Mouse (Mus musculus) ES-CJ7 (cell line): ENCODE measurements around the gene Cmtr2.

Source experiments
- DNase-seq: peaks from one replicate; pipeline ENCODE4 v3.0.0; 2011; ENCODE audit warnings: low read depth, low spot score

Cmtr2 gene

DNA sequence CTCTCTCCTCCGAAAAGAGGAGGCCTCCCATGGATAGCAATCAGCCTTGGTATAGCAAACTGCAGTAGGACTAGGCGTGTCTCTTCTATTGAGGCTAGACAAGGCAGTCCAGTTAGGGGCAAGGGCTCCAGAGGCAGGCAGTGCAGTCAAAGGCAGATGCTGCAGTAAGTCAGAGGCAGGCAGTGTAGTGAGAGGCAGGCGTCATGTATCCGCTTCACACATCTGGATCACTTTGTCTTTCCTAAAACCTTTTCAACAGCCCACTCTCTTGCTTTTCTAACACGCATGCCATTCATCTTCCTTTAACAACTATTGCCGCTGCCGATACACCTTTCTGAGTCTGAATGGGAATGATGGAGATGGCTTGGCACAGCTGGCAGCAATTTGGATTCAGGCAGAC is at the start of gene Cmtr2:
TSS of gene Cmtr2 (plus strand) at position 301 of the 400 bp plus-strand sequence.
- DNase-seq = no peak

DNA sequence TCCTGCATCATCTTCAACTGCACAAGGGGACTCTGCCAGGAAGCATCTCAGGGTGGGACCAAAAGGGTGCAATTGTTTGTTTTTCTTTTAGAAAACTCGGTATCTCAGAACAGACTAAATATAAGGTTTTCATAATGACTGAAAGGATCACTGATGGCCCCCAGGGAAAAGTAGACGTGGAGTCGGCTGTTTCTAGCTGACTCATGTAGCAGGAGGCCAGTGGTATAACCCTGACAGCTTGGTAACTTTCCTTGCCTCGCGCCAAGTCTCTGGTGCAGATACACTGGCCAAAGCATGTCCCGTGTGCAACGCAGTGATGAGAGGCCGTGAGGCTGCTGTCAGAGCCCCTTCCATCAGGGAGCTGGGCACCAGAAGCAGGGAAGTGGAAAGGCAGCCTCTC is 49.2 kb upstream of the Cmtr2 start:
- no peak for DNase-seq

DNA sequence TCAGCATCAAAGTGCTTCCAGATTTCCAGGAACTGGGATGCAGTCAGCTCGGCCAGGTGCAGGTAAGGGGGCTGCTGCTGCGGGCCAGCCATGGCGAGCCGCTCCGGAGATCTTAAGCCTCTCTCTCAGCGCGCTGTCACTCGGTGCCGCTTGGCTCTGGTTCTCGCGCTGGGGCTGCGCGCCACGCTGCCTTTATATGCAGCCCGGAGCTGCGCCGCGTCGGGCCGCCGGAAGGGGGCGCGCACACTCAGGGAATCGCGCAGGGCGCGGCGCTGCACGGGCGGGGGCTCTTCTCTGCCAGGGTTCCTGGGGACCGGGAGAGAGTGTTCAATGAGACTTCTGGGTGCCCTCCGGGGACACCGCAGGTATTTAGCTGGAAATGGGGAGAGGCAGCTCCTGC is 47.4 kb upstream of the Cmtr2 start, which contains the start of gene Calb2:
TSS of gene Calb2 (minus strand) at position 165 of the 400 bp plus-strand sequence.
- peak; percentile 83 for DNase-seq

DNA sequence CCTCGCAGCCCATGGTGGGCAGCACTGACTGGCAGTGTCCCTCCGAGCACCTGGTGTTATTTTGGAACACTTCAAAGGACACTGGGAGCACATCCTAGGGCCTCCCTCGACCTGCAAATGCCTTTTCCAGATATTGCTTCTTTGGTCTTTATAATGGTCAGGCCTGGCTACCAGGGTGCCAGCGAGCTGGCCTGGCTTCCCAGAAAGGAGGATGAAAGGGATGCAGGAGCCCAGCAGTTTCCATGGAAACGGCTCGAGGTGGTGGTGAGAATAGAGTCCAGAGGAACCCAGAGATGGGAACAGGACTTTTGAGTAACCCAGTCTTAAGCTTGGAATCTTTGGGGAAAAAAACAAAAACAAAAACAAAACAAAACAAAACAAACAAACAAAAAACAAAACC is 43.3 kb upstream of the Cmtr2 start:
- DNase-seq = no peak

DNA sequence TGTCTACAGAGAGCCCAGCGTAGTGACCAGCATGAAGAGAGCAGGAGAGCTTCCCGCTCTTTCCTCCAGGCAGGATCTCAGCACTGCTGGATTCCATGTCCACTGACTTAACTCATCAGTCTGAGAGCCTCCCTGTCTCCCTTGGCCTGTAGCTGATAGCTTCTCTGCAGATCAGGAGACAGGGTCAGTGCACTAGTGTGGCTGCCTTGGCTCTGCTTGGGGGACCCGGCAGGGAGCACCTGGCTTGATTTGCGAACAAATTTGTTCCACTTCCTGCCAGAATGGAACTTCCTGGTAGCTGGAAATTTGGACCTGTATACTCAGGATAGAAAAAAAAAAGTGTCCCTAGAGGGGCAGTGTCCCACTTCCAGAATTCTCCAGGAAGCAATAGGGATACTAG is 40.6 kb upstream of the Cmtr2 start:
- DNase-seq = no peak

DNA sequence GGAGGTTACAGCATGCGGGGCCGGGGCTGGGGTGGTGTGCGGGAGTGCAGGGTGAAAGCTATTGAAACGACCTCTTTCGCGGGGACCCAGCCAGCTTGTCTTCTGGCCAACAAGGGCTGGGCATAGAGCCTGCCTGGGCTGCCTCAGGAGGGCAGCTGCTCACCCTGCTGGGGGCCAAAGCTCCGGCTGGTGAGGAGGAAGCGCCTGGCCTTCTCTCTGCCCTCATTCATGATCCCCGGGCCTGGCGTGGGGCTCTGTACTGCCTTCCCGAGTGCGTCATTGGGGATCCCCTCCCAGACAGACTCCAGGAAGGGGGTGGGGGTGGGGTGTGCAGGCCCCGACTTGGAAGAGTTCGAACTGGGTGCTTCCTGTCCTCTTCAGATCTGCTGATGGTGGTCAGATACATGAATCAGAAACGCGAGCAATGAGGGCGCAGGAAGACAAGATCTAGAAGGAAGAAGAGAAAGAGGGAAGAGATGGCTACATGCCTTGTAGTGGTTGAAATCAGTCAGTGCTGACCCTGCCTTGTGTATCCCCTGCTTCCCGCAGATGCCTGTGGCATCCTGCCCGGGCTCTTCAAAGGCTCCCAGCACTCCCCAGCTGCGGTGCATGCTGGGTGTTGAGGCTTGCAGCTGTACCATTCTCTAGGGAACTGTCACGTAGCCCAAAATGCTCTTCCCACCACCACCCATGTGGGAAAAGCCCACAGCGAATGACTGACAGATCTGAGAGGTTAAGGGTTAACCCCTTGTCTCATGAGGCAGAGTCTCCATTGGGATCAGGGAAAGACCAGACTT is 37.9 kb upstream of the Cmtr2 start:
- no peak for DNase-seq

DNA sequence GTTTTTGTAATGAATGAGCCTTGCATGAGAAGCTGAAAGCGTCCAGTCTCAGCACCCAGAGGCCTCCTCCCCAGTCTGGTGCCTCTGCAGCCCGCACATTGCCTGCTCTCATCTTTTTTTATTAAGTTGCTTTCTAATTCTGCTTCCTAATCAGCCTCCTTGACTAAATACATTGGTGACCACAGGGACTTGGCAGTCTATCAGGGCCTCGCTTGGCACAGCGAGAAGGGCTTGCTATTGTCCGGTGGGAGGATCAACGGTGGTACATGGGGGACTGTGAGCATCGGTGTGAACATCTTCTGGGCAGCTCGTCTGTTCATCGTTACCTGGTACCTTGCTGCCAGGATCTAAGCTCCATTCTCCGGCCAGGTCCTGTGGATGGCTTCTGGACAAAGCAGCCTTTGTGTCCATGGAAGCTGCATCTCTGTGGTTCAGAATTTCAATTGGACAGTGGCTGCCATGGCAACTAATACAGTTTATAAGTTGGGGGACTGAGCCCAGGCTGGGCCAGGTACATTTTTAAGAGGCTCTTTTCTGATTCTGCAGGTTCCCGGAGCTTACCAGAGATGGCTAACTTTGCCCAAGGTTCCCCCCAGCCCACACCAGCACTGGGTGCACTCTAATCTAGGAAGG is 32.6 kb upstream of the Cmtr2 start:
- DNase-seq = no peak

DNA sequence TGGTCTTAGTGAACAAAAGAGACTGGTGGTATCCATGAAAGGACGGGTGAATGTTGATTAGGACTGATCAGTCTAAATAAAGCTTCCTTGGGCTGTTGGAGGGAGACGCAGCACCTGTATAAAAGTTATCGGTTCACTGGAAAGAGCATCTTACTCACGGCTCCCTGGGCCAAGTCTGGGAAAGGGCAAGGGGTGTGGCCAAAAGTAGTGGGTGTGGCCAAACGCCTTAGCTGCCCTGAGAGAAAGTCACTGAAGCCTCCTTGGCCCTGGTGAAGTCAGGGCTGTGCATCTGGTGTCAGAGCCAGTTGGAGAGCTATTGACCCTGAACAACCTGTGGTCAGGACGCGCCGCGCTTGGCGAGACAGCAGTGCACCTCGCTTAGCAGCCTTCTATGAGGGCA is 31.7 kb upstream of the Cmtr2 start:
- peak; percentile 45 for DNase-seq

DNA sequence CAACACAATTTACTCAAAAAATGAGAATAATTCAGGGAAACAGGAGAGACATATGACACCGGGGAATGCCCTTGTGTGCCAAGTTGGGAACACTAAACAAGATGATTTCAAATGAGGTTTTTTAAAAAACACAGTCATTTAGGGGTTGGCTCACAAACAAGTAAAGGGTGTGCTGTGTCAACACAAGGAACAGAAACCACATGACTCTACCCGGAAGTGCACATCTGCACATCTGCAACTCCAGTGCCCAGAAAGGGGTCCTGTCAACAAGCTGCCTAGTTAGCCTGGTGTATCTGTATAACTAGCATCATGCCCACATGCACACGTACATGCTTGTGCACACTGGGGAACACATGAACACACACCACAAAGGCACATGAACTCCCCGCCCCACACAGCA is 29.9 kb upstream of the Cmtr2 start:
- no peak for DNase-seq

DNA sequence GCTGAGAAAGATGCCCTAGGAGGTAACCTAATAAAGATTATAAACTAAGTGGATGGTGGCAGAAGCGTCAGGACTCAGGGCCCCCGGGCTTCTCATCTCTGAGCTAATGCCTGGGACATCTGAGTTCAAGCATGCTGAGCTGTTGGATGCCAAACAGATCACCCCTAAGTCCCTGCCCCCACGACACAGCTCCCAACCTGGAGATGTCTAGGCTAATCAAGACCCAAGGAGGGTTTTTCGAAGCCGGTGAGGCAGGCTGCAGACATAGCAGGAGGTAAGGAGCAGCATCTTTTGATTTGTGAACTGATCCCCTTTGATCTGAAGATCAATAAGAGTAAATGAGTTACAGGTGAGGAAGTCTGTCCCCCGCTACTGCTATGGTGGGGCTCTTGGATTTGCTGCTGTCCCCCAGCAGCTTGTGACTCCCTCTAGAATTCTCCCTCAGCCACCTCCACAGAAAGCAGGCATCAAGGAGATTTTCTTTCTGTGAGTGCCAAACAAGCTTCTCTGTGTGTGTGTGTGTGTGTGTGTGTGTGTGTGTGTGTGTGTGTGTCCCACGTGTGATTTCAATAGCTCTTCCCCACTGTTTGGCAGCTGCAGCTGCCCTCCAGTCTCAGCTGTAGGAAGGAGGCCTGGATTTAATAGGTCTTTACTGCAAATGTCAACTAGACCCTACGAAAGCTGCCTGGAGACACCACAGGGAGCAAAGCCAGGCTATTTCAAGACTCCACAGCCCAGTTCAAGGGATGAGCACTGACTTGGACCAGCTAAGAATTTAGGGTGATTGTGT is 26.3 kb upstream of the Cmtr2 start:
- DNase-seq = no peak

DNA sequence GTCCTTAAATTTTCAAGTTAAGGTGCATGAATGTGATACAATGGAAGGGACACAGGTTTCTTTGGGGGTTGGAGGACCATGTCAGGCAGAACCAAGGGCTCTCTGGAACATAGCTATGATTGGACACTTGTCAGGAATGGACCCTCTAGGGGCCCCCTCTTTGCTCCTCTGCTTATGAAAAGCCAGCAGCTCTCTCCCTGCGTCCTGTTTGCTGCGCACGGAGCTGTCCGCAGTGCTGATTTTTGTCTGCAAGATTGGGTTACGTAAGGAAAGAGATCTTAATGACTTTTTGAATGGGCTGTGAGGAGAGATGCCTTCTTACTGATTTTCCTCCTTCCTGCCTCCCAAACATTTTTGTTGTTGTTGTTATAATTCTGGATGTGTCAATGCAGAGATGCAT is 18.8 kb upstream of the Cmtr2 start:
- peak; percentile 78 for DNase-seq

DNA sequence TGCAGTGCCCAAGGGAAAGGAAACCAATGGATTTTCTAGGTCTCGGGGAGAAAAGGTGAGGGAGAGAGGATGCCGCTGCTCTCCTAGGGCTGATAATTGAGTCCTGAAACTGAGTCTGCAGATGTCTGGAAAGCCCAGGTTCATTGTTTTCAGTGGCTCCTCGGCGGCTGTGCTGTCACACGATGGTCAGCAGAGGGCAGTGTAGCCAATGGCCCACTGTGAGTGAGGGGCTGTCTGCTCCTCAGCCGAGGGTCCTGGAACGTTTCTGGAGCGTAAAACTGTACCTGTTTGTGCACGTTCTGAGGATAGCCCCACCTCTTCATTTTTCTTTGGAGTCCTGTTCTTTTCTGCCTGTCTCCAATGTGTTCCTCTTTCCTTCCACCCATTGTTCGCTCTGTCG is 13.7 kb upstream of the Cmtr2 start:
- DNase-seq = peak; percentile 47

DNA sequence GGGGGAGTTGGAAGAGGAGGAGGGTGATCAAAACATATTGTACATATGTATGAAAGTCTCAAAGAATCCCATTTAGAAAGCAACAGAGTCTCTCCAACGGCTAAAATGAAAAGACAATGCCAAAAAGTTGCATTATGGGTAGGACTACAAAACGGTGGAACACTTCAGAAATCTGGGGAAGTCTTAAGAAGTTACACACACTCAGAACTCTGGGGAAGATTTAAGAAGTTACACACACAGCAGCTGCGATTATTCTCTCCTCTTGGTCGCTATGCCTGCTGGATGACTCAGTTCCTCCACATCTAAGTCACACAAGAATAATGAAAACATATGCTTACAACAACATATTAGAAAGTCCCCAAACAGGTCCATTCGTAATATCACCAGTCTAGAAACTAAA is 788 bp downstream of the Cmtr2 start:
- no peak for DNase-seq

DNA sequence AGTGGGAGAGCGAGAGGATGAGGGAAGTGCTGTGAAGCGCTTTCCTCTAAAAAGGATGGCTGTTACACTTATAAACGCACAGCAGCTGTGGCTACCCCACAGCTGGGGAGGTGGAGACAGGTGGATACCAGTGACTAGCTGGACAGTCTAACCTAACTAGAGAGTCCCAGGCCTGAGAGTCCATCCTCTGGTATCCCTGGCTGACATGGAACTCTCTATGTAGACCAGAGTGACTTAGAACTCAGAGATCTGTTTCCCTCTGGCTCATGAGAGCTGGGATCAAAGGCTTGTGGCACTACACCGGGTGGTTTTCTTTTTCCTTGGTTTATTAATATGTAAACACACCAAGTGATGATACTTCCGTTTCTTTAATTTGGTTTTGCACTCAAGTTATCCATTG is 1.7 kb downstream of the Cmtr2 start:
- DNase-seq = no peak

DNA sequence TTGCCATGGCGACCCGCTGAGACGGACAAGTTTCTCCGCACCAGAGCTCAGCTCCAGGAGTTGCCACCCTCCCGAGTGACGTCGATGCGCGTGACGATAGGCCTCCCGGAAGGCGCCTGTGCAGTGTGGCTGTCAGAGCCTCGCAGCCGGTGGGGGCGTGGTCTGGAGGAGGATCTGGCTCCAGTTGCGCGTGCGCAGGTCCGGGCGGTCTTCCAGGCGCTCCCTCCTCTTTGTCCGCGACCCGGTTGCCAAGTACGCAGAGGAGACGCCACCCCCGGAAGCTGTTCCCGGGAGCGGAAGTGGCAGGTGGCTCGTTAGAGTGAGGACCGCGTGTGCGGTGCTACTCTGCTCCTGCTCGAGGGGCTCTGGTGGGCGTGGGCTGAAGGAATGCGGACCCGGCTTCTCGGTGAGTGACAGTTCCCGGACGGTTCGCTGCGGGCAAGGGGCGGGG is 2.2 kb downstream of the Cmtr2 start:
- DNase-seq = peak; percentile 100

DNA sequence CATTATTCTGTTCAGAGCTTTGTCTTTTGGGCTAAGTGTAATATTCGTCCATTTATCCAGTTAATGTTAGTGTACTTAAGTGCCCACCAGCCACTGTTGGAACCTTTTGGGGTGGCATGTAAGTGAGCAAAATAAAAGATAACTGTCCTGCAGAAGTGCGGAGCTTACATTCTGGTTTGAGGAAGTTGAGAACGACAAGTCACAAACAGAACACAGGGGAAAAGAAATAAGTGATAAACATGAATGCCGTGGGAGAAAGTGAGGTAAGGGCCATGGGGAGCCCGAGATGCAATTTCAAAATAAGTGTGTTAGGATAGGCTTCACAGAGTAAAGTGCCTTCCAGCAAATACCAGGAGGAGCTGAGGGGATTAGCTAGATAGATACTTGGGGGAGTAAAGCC is 3.0 kb downstream of the Cmtr2 start:
- no peak for DNase-seq

DNA sequence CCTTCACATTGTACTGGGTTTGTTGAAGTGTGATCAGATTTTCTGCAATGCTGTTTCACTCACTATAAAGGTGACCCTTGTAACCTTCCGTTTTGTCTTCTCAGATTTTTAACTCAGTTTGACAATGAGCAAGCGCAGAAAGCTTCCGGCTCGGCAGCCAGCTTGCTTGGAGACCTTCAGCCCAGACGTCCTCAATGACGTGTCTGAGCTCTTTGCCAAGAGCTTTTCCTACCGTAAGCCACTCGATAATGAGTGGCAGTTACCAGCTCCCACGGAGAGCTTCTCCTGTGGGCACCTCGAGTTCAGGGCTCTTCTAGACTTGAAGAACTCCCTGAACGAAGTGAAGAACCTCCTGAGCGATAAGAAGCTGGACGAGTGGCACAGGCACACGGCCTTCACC is 5.5 kb downstream of the Cmtr2 start:
- DNase-seq = no peak

DNA sequence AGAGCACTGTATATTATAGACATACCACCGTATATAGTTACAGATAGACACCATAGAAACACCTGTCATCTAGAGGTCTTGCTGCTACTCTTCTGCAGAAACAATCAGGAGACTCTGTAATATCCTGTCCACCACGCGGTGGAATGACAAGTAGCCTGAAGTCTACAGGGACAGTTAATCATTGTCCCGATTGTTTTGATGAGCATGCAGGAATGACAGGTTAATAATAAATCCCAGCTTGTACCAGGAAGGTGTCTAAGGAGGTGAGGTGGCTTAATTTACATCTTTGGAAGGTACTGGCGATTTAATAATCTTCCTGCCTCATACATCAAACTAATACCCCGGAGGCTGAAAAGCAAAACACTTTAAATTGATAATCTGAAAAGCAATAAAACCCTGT is 15.3 kb downstream of the Cmtr2 start:
- no peak for DNase-seq

DNA sequence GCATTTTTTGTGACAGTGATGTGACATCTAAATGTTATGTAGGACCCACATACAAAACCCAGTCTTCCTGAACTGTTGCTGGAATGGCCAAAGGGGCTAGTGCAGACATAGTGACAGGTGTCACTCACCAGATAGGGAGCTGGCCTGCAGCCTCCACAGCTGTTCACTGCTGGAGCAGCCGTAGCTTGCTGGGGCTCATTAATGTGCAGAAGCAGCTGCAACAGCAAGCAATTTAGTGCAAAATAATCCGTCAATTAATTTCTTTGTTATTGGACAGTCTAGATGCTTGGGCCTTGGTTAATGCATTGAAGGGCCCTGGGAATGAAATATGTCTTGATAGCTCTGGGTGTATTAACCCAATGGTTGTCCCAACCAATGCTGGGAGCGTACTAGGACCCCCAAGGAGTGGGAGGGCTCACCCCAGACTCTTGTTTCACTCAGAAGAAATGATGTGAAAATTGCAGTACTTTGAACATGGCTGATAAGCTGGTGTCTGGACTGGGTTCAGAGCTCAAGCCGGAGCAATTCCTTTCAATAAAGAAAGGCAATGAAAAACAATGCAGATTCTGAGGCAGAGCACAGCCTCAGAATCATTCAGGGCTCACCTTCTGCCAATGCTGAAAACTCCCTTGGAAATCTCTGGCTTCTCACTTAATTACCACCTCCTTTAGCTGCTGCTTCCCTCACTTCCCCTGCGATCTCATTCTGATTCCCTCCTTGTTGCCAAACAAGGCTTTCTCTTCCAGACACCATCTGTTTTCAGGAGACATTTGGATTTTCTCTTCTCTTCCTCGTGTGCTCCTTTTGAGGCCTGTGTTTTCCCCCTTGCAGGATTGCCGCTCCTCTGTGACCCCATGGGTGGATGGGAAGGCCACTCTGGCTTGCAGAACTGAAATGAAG is 27.1 kb downstream of the Cmtr2 start:
- no peak for DNase-seq

DNA sequence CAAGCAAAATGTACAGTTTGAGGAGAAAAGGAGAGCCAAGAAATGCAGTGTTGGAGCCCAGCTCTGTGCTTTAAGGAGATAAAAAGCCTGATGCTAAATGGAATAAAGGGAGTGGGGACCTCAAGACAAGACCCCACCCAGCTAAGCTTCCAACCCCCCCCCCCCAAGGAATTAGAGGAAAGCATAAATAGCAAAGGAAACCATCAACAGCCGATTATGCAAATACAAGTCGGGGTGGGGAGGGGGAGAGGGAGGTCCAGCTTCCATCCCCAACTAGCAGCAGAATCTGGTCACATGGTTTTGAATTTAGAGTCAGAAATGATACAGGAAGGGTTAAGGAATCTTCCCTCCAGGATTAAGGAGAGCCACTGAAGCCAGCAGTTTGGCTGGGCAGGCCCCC is 29.1 kb downstream of the Cmtr2 start:
- peak; percentile 66 for DNase-seq

DNA sequence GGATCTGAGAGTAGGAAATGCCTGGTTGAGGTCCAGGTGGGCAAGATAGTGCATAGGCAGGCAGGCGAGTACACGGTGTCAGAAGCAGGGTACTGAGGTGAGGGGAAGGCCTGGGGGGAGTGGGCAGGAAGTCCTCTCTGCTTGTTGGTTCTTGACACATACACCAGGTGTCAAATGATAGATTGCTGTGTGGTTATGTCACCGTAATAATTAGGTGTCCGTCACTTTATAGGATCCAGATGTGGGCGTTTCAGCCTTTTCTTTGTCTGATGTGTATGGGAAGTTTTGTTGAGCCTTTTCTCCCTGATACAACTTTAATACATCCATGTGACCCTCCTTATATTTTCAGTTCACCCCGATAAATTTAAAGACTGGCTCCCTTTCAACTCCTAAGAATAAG is 31.8 kb downstream of the Cmtr2 start:
- no peak for DNase-seq
